Mouse (Mus musculus) CH12.LX (cell line): ENCODE measurements around the gene Slc13a4. TPM values are rescaled to one million over a fixed set of nuclear protein-coding genes. Genes with fewer than 3 reads are reported as not detected.

Experiments
- DNase-seq: peaks from one replicate; pipeline ENCODE4 v3.0.0-alpha.2; 2013; ENCODE audit errors: extremely low read depth
- H3K27ac ChIP-seq: 2 replicates; pipeline ENCODE4 v1.5.1; 2012; ENCODE audit warnings: low read depth, mild to moderate bottlenecking, control low read depth, moderate library complexity; ENCODE audit not compliant: insufficient read depth
- H3K27me3 ChIP-seq: replicated peaks from 2 replicates; pipeline ENCODE3; 2012; ENCODE audit warnings: inconsistent platforms
- H3K36me3 ChIP-seq, 2 experiments: replicated peaks in 1 of 2; 2 replicates each; pipeline versions ENCODE3 to v1.6.1; 2012; ENCODE audit warnings: inconsistent platforms in 1 of 2, low read length in 1 of 2, mild to moderate bottlenecking in 1 of 2, mixed read lengths in 1 of 2, moderate library complexity in 1 of 2; ENCODE audit not compliant: control insufficient read depth in 1 of 2, insufficient read depth in 1 of 2
- H3K4me1 ChIP-seq, 2 experiments: 2 replicates each; pipeline ENCODE4 v1.6.1; 2012; ENCODE audit warnings: inconsistent platforms in 1 of 2, moderate library complexity in 1 of 2; ENCODE audit not compliant: insufficient read depth in 2 of 2, control insufficient read depth in 1 of 2
- H3K4me2 ChIP-seq: 2 replicates; pipeline ENCODE4 v1.6.1; 2012; ENCODE audit warnings: low read depth, mild to moderate bottlenecking, control low read depth; ENCODE audit not compliant: poor library complexity, insufficient read depth, severe bottlenecking
- H3K4me3 ChIP-seq, 3 experiments: fragments of 150-350 bp in 1 of 3; sonication (generic) in 1 of 3; replicated peaks in 1 of 3; 2 replicates each; pipeline versions ENCODE3 to v1.5.1; 2011 to 2012; ENCODE audit warnings: low read depth in 2 of 3, low read length in 2 of 3, mild to moderate bottlenecking in 2 of 3, moderate library complexity in 2 of 3, control low read depth in 1 of 3, improper control_type of control experiment in 1 of 3, inconsistent platforms in 1 of 3, mixed read lengths in 1 of 3; ENCODE audit not compliant: poor library complexity in 1 of 3
- H3K79me2 ChIP-seq: replicated peaks from 2 replicates; pipeline ENCODE4 v1.6.1; 2012; ENCODE audit warnings: mild to moderate bottlenecking, moderate library complexity; ENCODE audit not compliant: control insufficient read depth, poor library complexity, insufficient read depth, severe bottlenecking; ENCODE audit errors: extremely low read depth
- H3K9ac ChIP-seq: 2 replicates; pipeline ENCODE4 v1.6.1; 2012; ENCODE audit warnings: low read depth, mild to moderate bottlenecking, control low read depth, moderate library complexity; ENCODE audit not compliant: insufficient read depth
- H3K9me3 ChIP-seq: replicated peaks from 2 replicates; pipeline ENCODE3; 2012; ENCODE audit warnings: low read length, inconsistent platforms, mixed read lengths
- CHD1 ChIP-seq: IDR thresholded peaks from 2 replicates; pipeline ENCODE4 v1.6.1; 2012; ENCODE audit warnings: low read depth, low read length, improper control_type of control experiment, inconsistent platforms
- CHD2 ChIP-seq: IDR thresholded peaks from 2 replicates; pipeline ENCODE4 v1.6.1; 2011; ENCODE audit warnings: low read length, improper control_type of control experiment
- CTCF ChIP-seq, 2 experiments: IDR thresholded peaks in 1 of 2; conservative IDR thresholded peaks in 1 of 2; 2 replicates each; pipeline ENCODE4 v1.5.1; 2011 to 2012; ENCODE audit warnings: low read depth in 2 of 2, low read length in 2 of 2, improper control_type of control experiment in 1 of 2, inconsistent platforms in 1 of 2, mild to moderate bottlenecking in 1 of 2, moderate library complexity in 1 of 2
- ETS1 ChIP-seq: conservative IDR thresholded peaks from 2 replicates; pipeline ENCODE4 v1.6.1; 2012; ENCODE audit warnings: low read depth, mild to moderate bottlenecking, inconsistent platforms, low read length, improper control_type of control experiment, moderate library complexity
- HCFC1 ChIP-seq: IDR thresholded peaks from 2 replicates; pipeline ENCODE4 v1.6.1; 2012; ENCODE audit warnings: low read depth, mild to moderate bottlenecking, inconsistent platforms, low read length, improper control_type of control experiment
- IRF4 ChIP-seq: IDR thresholded peaks from 2 replicates; pipeline ENCODE4 v1.6.1; 2014; ENCODE audit warnings: low read depth, mild to moderate bottlenecking, inconsistent platforms, low read length, improper control_type of control experiment
- JUND ChIP-seq: conservative IDR thresholded peaks from 2 replicates; pipeline ENCODE4 v1.6.1; 2011; ENCODE audit warnings: low read depth, low read length, improper control_type of control experiment
- MAX ChIP-seq: IDR thresholded peaks from 2 replicates; pipeline ENCODE4 v1.6.1; 2011; ENCODE audit warnings: low read length, improper control_type of control experiment
- MAZ ChIP-seq: IDR thresholded peaks from 2 replicates; pipeline ENCODE4 v1.6.1; 2012; ENCODE audit warnings: low read depth, mild to moderate bottlenecking, inconsistent platforms, low read length, improper control_type of control experiment, moderate library complexity
- MXI1 ChIP-seq: IDR thresholded peaks from 2 replicates; pipeline ENCODE4 v1.6.1; 2011; ENCODE audit warnings: mild to moderate bottlenecking, low read depth, low read length, improper control_type of control experiment
- PAX5 ChIP-seq: IDR thresholded peaks from 2 replicates; pipeline ENCODE4 v1.6.1; 2012; ENCODE audit warnings: low read length, inconsistent platforms, mixed read lengths
- POLR2A ChIP-seq: IDR thresholded peaks from 2 replicates; pipeline ENCODE4 v1.6.1; 2011; ENCODE audit warnings: low read depth, mild to moderate bottlenecking, improper control_type of control experiment, low read length
- POLR2AphosphoS2 ChIP-seq: IDR thresholded peaks from 2 replicates; pipeline ENCODE4 v1.6.1; 2011; ENCODE audit warnings: low read depth, low read length, improper control_type of control experiment
- SMC3 ChIP-seq: IDR thresholded peaks from 2 replicates; pipeline ENCODE4 v1.6.1; 2011; ENCODE audit warnings: low read depth, low read length, improper control_type of control experiment
- UBTF ChIP-seq: IDR thresholded peaks from 2 replicates; pipeline ENCODE4 v1.6.1; 2012; ENCODE audit warnings: low read depth, mild to moderate bottlenecking, inconsistent platforms, low read length, improper control_type of control experiment, moderate library complexity
- USF1 ChIP-seq: IDR thresholded peaks from 2 replicates; pipeline ENCODE4 v1.6.1; 2014; ENCODE audit warnings: low read depth, mild to moderate bottlenecking, inconsistent platforms, low read length, improper control_type of control experiment
- USF2 ChIP-seq: conservative IDR thresholded peaks from 2 replicates; pipeline ENCODE4 v1.6.1; 2011; ENCODE audit warnings: low read depth, low read length, improper control_type of control experiment
- ZC3H11A ChIP-seq: IDR thresholded peaks from 2 replicates; pipeline ENCODE4 v1.6.1; 2012; ENCODE audit warnings: low read depth, mild to moderate bottlenecking, inconsistent platforms, low read length, improper control_type of control experiment
- ZKSCAN1 ChIP-seq: IDR thresholded peaks from 2 replicates; pipeline ENCODE4 v1.6.1; 2012; ENCODE audit warnings: low read depth, inconsistent platforms, low read length, improper control_type of control experiment, borderline replicate concordance
- ZNF384 ChIP-seq: IDR thresholded peaks from 2 replicates; pipeline ENCODE4 v1.6.1; 2012; ENCODE audit warnings: low read depth, low read length, improper control_type of control experiment, inconsistent platforms
- dilution Hi-C: fragments of 300-500 bp; cut with MboI; formaldehyde crosslinking; loops from 2 replicates; pipeline ENCODE4 v1.14.3; 2020; ENCODE audit warnings: low sequenced_read_pairs; ENCODE audit not compliant: extremely low pct_unique_long_range_greater_than_20kb, extremely low pct_ligation_motif_present
- in situ Hi-C: fragments of 300-500 bp; cut with MboI; formaldehyde crosslinking; loops from 3 replicates; pipeline ENCODE4 v1.14.3; 2019; ENCODE audit warnings: low sequenced_read_pairs, low pct_ligation_motif_present, low pct_unique_long_range_greater_than_20kb, mixed read lengths
- polyA plus RNA-seq: library from polyadenylated mRNA; unstranded; fragments of >175 nt; gene quantifications from 2 replicates; pipeline ENCODE4 v1.2.1, GENCODE M21; 2012; ENCODE audit warnings: low read depth; ENCODE audit not compliant: insufficient read length
- total RNA-seq, 2 experiments: library from RNA; depleted of rRNA; stranded (reverse); fragments of 300-350 nt in 1 of 2; fragments of >200 nt in 1 of 2; gene quantifications; 2 replicates each; pipeline ENCODE4 v1.2.3; 2012 to 2014

Gene Slc13a4
- total and polyA plus RNA-seq, 3 experiments: not detected

DNA sequence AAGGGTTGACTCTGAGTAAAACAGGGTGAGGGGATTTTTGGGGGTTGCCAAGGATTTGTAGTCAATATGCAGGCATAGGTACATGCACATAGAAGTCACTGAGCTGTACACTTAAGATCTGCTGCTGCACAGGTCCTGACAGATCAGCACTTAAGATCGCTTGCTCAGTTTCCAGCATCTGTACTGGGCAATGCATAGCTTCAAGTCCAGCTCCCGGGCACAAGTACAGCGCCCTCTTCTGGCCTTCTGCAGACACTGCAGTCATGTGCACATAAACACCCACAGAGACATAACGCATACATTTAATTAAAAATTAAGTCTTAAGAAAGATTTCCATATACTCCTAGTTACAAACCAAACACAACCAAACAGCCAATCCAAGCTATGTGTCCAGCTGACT lies 26.3 kb upstream of the Slc13a4 start:
- H3K79me2 ChIP-seq: no peaks in the 10 kb centered on the region
- no peaks in the 10 kb centered on the region for H3K4me1 ChIP-seq
- dilution Hi-C loops: no loop called here
- peak; percentile 19 to 44; a peak in 3 of 4 replicates for TF ChIP-seq CTCF (conservative IDR thresholded peaks at IDR 0.05 in 1 of 2, IDR thresholded peaks at IDR 0.05 in 1 of 2; ENCODE audit: low read depth in 2 of 2, low read length in 2 of 2)
- TF ChIP-seq HCFC1: no peak
- TF ChIP-seq CHD1: no peak
- TF ChIP-seq ZC3H11A: no peak
- TF ChIP-seq MXI1: no peak
- TF ChIP-seq IRF4: no peak
- TF ChIP-seq POLR2A: no peak
- no peak for TF ChIP-seq ZNF384
- TF ChIP-seq, all 38 proteins: peak for 1
- Histone ChIP-seq H3K9ac (no peak overlapping the region), H3K27ac (no peak overlapping the region), H3K9me3 (no peaks in the 10 kb centered on the region), H3K4me3 (no peak overlapping the region), H3K36me3 (no peaks in the 10 kb centered on the region), H3K4me2 (no peak overlapping the region), H3K27me3 (no peaks in the 10 kb centered on the region)
- no peak for DNase-seq
- in situ Hi-C loops: no loop called here

DNA sequence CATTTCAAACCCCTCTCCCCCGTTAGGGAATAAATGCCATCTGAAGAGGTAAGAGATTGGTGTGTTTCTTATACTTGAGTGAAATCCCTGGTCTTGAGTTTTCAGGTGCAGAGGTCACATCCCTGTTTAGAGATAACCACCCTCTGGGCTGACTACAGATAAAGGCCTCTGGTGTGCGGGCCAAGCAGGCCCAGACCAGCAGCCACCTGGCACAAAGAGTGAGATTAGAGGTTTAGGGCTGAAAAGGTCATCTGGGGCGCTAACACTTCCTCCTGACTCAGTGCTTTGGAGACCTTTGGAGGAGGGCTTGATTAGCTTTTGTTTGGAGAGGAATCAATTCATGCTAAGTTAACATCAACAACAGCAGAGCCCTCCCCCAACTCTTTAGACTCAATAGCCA lies 25.7 kb upstream of the Slc13a4 start:
- no peak for TF ChIP-seq ETS1
- no peak for TF ChIP-seq MAX
- no peak for TF ChIP-seq MAZ
- TF ChIP-seq USF1: no peak
- TF ChIP-seq UBTF: no peak
- no peak for TF ChIP-seq SMC3
- no peak for TF ChIP-seq IRF4
- no peak for TF ChIP-seq CHD2
- TF ChIP-seq USF2: no peak
- TF ChIP-seq ZKSCAN1: no peak
- no peak for TF ChIP-seq PAX5
- TF ChIP-seq POLR2A: no peak
- no peak for TF ChIP-seq POLR2AphosphoS2
- TF ChIP-seq ZC3H11A: no peak
- no peak for TF ChIP-seq JUND
- no peak for DNase-seq
- no peaks in the 10 kb centered on the region for H3K79me2 ChIP-seq
- H3K36me3 ChIP-seq: no peaks in the 10 kb centered on the region
- no peaks in the 10 kb centered on the region for H3K9me3 ChIP-seq
- H3K27me3 ChIP-seq: no peaks in the 10 kb centered on the region
- no peaks in the 10 kb centered on the region for H3K4me1 ChIP-seq
- no peak overlapping the region for H3K4me3 ChIP-seq
- H3K9ac ChIP-seq: no peak overlapping the region
- dilution Hi-C loops (no loop called here), in situ Hi-C loops (no loop called here)
- H3K4me2 ChIP-seq: no peak overlapping the region
- H3K27ac ChIP-seq: no peak overlapping the region
